Mouse (Mus musculus): ENCODE results near the gene Plk5.

DNA sequence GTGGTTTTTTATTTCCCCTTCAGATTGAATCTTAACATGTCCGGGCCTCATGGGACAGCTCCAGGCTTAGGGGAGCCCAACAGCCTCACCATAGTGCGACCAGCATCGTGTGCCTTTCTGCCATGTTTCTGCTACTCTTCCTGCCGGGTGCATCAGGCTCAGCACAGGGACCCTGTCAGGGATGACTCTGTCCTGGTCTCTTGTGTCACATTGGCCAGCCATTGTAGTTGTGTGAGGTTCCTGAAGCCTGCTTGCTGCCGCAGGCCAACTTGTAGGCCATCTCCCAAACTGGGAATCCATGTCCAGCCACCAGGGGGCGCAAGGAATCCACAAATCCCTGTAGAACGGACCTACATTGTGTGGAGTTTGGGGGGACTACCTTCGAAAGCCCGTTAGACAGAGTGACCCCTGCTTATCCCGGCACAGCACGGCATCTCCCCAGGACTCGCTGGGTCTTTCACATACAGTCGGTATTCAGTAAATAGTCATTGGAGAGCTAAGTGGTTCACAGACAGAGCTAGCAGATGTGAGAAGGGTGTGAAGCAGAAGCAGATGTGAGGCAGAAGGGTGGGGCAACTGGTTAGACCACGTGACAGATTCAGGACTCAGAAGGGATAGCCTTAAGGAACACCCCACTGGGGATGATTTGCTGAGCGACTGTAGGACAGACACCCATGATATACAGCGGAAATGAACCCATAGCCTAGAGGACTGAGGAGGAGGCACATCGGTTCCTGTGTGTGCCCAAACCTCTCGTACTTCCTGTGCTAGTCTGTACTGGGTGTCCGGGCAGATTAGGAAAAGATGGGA, 16.1 kb upstream of the Plk5 start:
- TF ChIP-seq TAL1 (IDR thresholded peaks at IDR 0.05; ENCODE audit: low read length) (no peak), GATA1 (IDR thresholded peaks at IDR 0.05; ENCODE audit: low read length) (no peak)

All from erythroblast, embryonic 14.5 days (primary cell).